Mouse (Mus musculus) cortical plate, adult 2 months (tissue): ENCODE results near the gene Pou3f3.

Experiments used
- CTCF ChIP-seq: fragments of 200-500 bp; IDR thresholded peaks from 2 replicates; pipeline ENCODE4 v1.5.1; 2011; ENCODE audit warnings: mild to moderate bottlenecking, control low read depth, low read length; ENCODE audit not compliant: insufficient read depth; ENCODE audit errors: extremely low read depth
- POLR2A ChIP-seq: fragments of 200-500 bp; IDR thresholded peaks from 2 replicates; pipeline ENCODE4 v1.6.1; 2011; ENCODE audit warnings: mild to moderate bottlenecking, low read length, control low read depth; ENCODE audit not compliant: insufficient read depth; ENCODE audit errors: extremely low read depth

GRCm38 (mm10) chr1:42721353-42721752 lies 25.8 kb downstream of the Pou3f3 start:
- TF ChIP-seq CTCF: no peak
- no peak for TF ChIP-seq POLR2A
